Mouse (Mus musculus) neural tube, embryonic 13.5 days (tissue): ENCODE data around the gene Isca2. TPM values are rescaled to one million over a fixed set of nuclear protein-coding genes. Genes with fewer than 3 reads are reported as not detected.

ENCODE experiments used
- ATAC-seq: fragments of 200-750 bp; cut with Nextera tagmentation; 2 replicates; pipeline ENCODE4 v1.8.0; 2017; ENCODE audit warnings: low read depth, mild to moderate bottlenecking, moderate TSS enrichment, moderate library complexity
- H3K27ac ChIP-seq: fragments of 300-500 bp; sonication (generic); replicated peaks from 2 replicates; pipeline ENCODE4 v1.5.1; 2015; ENCODE audit warnings: moderate library complexity, mild to moderate bottlenecking, inconsistent platforms
- H3K27me3 ChIP-seq: fragments of 300-500 bp; sonication (generic); 2 replicates; pipeline ENCODE4 v1.6.1; 2015; ENCODE audit warnings: mild to moderate bottlenecking, inconsistent platforms
- H3K36me3 ChIP-seq: fragments of 300-500 bp; sonication (generic); 2 replicates; pipeline ENCODE4 v1.6.1; 2015; ENCODE audit warnings: mild to moderate bottlenecking, inconsistent platforms
- H3K4me1 ChIP-seq: fragments of 300-500 bp; sonication (generic); replicated peaks from 2 replicates; pipeline ENCODE4 v1.6.1; 2015; ENCODE audit warnings: inconsistent platforms
- H3K4me2 ChIP-seq: fragments of 300-500 bp; sonication (generic); 2 replicates; pipeline ENCODE4 v1.6.1; 2015; ENCODE audit warnings: inconsistent platforms, mild to moderate bottlenecking, moderate library complexity
- H3K4me3 ChIP-seq: fragments of 300-500 bp; sonication (generic); 2 replicates; pipeline ENCODE4 v1.5.1; 2015; ENCODE audit warnings: mild to moderate bottlenecking, inconsistent platforms
- H3K9ac ChIP-seq: fragments of 300-500 bp; sonication (generic); 2 replicates; pipeline ENCODE4 v1.6.1; 2015; ENCODE audit warnings: moderate library complexity, mild to moderate bottlenecking, inconsistent platforms
- H3K9me3 ChIP-seq: fragments of 300-500 bp; sonication (generic); 2 replicates; pipeline ENCODE4 v1.6.1; 2016; ENCODE audit warnings: inconsistent platforms
- WGBS: fragments of 180-500 bp; shearing (Covaris S2); methylation state at CpG from one replicate; pipeline ENCODE4 v1.1.7; 2015; 5-methylcytosine and 5-hydroxymethylcytosine counted together
- polyA plus RNA-seq: library from polyadenylated mRNA; unstranded; fragments of >200 nt; fragmentation: Nextera tagmentation; extraction: Ambion mirVana; gene quantifications from 2 replicates; pipeline ENCODE4 v1.2.1, GENCODE M21; 2015

Isca2 gene
- polyA plus RNA-seq, 1 experiment from 2014 or later: 154 TPM

DNA sequence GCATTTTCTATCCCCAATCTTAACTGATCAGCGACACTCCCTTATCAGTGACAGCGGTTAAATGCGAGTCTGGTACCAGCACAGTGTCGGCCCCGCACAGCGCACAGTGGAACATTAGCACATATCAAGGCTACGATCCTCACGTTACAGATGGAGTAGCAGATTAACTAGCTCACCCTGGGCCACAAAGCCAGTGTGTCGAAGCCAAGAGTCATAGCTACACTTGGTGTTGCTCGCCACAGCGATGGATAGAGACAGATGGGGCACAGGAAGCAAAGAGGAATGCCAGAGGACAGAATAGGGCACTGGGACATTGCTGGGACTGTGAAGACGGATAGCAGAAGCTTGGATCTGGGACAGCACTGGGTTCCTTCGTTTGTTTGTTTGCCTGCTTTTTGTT, 34.3 kb downstream of the Isca2 start:
- H3K9ac ChIP-seq: no peak overlapping the region
- H3K9me3 ChIP-seq: no peaks in the 10 kb centered on the region
- H3K27me3 ChIP-seq: no peaks in the 10 kb centered on the region
- no peak overlapping the region for H3K4me2 ChIP-seq
- 84% methylated on average over 13 of the region's 13 CpGs for WGBS
- no peaks in the 10 kb centered on the region for H3K36me3 ChIP-seq
- no peak overlapping the region for H3K27ac ChIP-seq
- ATAC-seq: no peak
- H3K4me1 ChIP-seq: no peaks in the 10 kb centered on the region; the same call in 1 of the 2 replicates
- no peak overlapping the region for H3K4me3 ChIP-seq

- Histone ChIP-seq H3K27me3 (no peaks in the 10 kb centered on the region), H3K4me1 (no peaks in the 10 kb centered on the region; the same call in 1 of the 2 replicates), H3K9ac (no peak overlapping the region), H3K9me3 (no peaks in the 10 kb centered on the region), H3K4me2 (no peak overlapping the region), H3K36me3 (no peaks in the 10 kb centered on the region), H3K27ac (no peak overlapping the region), H3K4me3 (no peak overlapping the region)
- 81% methylated on average over 6 of the region's 6 CpGs for WGBS
- ATAC-seq: no peak
Observed at GRCm38 (mm10) chr12:84809033-84809432, 36.0 kb downstream of the Isca2 start.

DNA sequence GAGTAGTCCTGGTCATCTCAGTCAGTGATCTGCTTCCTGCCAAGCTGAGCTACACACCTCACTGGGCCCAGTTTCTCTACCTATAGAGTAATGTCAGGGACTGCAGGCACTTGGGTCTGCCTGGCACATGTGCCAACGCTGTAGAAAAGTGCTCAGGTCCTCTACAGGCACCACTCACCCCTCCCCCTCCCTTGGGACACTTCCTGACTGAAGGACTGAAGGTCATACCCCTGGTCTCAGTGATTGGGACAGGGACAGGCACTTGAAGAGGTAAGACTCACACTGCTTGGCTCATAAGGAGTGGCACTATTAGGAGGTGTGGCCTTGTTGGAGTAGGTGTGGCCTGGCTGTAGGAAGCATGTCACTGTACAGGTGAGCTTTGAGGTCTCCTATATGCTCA, 37.8 kb downstream of the Isca2 start:
- no peaks in the 10 kb centered on the region for H3K27me3 ChIP-seq
- H3K4me1 ChIP-seq: no peaks in the 10 kb centered on the region; the same call in 1 of the 2 replicates
- H3K4me3 ChIP-seq: no peak overlapping the region
- no peaks in the 10 kb centered on the region for H3K9me3 ChIP-seq
- 55% methylated on average over 1 of the region's 1 CpGs for WGBS
- no peak for ATAC-seq
- no peak overlapping the region for H3K9ac ChIP-seq
- no peak overlapping the region for H3K4me2 ChIP-seq
- no peaks in the 10 kb centered on the region for H3K36me3 ChIP-seq
- H3K27ac ChIP-seq: no peak overlapping the region

DNA sequence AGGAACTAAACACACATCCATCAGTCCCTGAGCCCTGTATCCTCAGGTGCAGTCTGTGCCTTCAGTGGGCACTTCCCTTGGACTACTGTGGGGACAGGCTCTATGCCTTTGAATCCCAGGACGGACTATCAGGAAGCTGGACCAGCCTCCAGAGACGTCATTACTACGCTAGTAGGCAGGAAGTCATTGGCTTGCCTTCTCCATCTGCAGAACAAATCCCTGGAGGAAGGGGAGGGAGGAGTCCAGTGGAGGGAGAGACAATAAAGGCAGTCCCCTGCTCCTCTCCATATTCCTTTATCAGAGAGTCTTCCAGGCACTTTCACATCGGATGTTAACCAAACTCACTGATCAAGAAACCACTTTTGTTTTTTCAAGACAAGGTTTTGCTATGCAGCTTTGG, 38.5 kb downstream of the Isca2 start:
- Histone ChIP-seq H3K9ac (no peak overlapping the region), H3K27ac (no peak overlapping the region), H3K36me3 (no peaks in the 10 kb centered on the region), H3K4me2 (no peak overlapping the region), H3K4me3 (no peak overlapping the region), H3K9me3 (no peaks in the 10 kb centered on the region), H3K27me3 (no peaks in the 10 kb centered on the region), H3K4me1 (no peaks in the 10 kb centered on the region; the same call in 1 of the 2 replicates)
- no peak for ATAC-seq
- WGBS: 49% methylated on average over 4 of the region's 4 CpGs

DNA sequence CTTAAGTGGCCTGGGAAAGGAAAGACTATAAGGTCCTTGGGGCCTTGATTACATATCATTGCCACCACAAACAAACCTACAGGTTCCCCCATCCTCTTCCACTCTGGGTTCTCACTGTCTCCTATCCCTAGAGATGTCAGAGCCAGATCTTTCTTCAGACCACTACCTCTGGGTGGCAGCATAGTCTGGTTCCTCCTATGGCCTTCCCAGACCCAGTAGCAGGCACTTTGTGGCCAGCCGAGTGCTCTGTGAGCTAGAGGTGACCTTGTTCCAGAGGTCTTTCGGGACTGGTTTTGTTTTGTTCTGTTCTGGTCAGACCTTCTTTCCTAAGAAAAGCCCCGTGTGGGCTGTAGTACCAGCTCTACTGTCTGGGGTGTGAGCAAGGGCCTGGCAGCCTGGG, 39.0 kb downstream of the Isca2 start:
- Histone ChIP-seq H3K4me3 (no peak overlapping the region), H3K4me2 (no peak overlapping the region), H3K27me3 (no peaks in the 10 kb centered on the region), H3K27ac (no peak overlapping the region), H3K4me1 (no peaks in the 10 kb centered on the region; the same call in 1 of the 2 replicates), H3K9me3 (no peaks in the 10 kb centered on the region), H3K9ac (no peak overlapping the region), H3K36me3 (no peaks in the 10 kb centered on the region)
- 62% methylated on average over 3 of the region's 3 CpGs for WGBS
- no peak for ATAC-seq

DNA sequence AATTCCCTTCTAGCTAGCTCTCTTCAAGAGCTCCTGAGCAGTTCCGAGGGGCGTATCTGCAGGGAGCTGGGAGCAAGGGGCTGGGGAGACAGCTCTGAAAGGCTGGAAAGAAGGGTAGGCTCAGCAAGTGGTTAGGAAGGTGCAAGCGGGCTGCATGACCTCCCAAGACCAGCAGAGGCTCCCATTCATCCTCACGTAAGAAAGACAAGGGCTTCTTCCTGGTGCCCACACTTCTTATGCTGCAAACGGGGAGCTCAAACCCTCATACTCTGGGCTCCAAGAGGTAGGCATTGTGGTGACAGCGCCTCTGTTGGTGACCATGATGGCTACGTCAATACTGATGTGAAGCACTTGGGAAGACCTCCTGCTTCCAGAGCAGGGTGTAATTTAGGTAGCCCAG, 40.7 kb downstream of the Isca2 start:
- H3K4me3 ChIP-seq: no peak overlapping the region
- H3K27me3 ChIP-seq: no peaks in the 10 kb centered on the region
- no peaks in the 10 kb centered on the region for H3K4me1 ChIP-seq
- WGBS: 55% methylated on average over 7 of the region's 7 CpGs
- H3K36me3 ChIP-seq: no peaks in the 10 kb centered on the region
- no peak for ATAC-seq
- H3K4me2 ChIP-seq: no peak overlapping the region
- no peaks in the 10 kb centered on the region for H3K9me3 ChIP-seq
- no peak overlapping the region for H3K27ac ChIP-seq
- H3K9ac ChIP-seq: no peak overlapping the region

GRCm38 (mm10) chr12:84814663-84815325, 41.7 kb downstream of the Isca2 start:
- H3K9ac ChIP-seq: no peak overlapping the region
- H3K4me1 ChIP-seq: no peaks in the 10 kb centered on the region
- no peak overlapping the region for H3K27ac ChIP-seq
- H3K4me3 ChIP-seq: no peak overlapping the region
- no peaks in the 10 kb centered on the region for H3K9me3 ChIP-seq
- ATAC-seq: no peak
- H3K36me3 ChIP-seq: no peaks in the 10 kb centered on the region
- 79% methylated on average over 3 of the region's 3 CpGs for WGBS
- H3K4me2 ChIP-seq: no peak overlapping the region
- H3K27me3 ChIP-seq: no peaks in the 10 kb centered on the region

DNA sequence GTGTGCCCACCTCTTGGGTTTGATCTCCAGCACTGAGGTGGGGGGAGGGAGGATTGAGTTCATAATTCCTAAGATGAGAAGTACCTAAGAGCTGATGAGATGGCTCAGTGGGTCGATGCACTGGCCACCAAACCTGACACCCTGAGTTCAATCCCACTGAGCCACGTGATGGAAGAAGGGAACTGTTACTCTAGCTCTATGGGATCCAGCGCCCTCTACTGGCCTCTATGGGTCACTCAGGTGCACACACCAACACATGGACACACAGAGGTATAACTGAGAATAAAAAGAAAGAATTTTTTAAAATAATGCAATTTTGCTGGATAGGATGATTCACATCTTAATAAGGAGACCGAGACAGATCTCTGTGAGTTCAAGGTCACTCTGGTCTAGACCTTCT, 45.4 kb downstream of the Isca2 start:
- ATAC-seq: no peak
- Histone ChIP-seq H3K4me1 (no peaks in the 10 kb centered on the region), H3K9me3 (no peaks in the 10 kb centered on the region), H3K4me2 (no peak overlapping the region), H3K4me3 (no peak overlapping the region), H3K36me3 (no peaks in the 10 kb centered on the region), H3K27ac (no peak overlapping the region), H3K9ac (no peak overlapping the region), H3K27me3 (no peaks in the 10 kb centered on the region)
- WGBS: 76% methylated on average over 4 of the region's 4 CpGs

GRCm38 (mm10) chr12:84819236-84820168, 46.5 kb downstream of the Isca2 start:
- Histone ChIP-seq H3K9ac (no peak overlapping the region), H3K4me3 (no peak overlapping the region), H3K4me1 (no peaks in the 10 kb centered on the region), H3K36me3 (no peaks in the 10 kb centered on the region), H3K27me3 (no peaks in the 10 kb centered on the region), H3K9me3 (no peaks in the 10 kb centered on the region), H3K4me2 (no peak overlapping the region), H3K27ac (no peak overlapping the region)
- 85% methylated on average over 13 of the region's 13 CpGs for WGBS
- ATAC-seq: no peak

DNA sequence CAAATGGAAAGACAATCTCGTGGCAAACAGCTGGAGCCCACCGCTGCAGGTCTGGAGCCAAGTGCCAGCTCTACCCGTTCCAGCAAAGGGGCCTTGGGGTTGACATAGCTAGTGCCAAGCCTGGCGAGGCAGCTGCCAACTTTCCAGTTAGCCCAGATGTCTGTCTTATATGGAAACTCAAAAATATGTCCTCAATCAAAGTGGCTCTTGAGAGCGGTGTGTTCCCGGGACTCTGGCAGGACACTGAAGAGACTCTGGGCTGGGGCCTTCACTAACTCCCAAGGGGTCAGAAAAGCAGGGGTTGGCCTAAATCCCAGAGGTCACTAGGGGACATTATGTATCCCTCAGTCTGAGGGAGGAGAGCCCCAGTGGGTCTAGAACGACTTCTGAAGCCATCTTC, 50.5 kb downstream of the Isca2 start:
- Histone ChIP-seq H3K9ac (no peak overlapping the region), H3K36me3 (no peaks in the 10 kb centered on the region), H3K27ac (no peak overlapping the region), H3K4me3 (no peak overlapping the region), H3K4me1 (no peaks in the 10 kb centered on the region), H3K9me3 (no peaks in the 10 kb centered on the region), H3K4me2 (no peak overlapping the region), H3K27me3 (no peaks in the 10 kb centered on the region)
- ATAC-seq: no peak
- WGBS: 82% methylated on average over 7 of the region's 7 CpGs

DNA sequence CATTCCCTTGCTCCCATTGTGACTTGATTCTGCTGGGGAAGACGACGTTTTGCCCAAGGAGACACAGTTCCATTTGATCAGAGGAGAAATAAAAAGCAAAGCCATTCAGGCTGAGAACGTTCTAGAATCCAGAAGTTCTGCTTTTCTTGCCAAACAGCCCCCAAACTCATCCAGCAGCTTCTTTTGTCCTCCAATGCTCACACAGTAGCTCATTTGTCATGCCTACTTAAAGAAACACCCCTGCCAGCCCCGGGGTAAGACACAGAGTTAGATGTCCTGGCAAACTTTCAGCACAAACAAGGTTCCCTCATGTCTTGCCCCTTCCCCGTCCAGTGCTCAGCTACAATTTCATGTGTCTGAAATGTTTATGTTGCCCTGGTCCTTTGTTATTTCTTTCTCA, 51.2 kb downstream of the Isca2 start:
- Histone ChIP-seq H3K27ac (no peak overlapping the region), H3K4me1 (no peaks in the 10 kb centered on the region), H3K27me3 (no peaks in the 10 kb centered on the region), H3K4me3 (no peak overlapping the region), H3K36me3 (no peaks in the 10 kb centered on the region), H3K4me2 (no peak overlapping the region), H3K9ac (no peak overlapping the region), H3K9me3 (no peaks in the 10 kb centered on the region)
- WGBS: 54% methylated on average over 5 of the region's 5 CpGs
- ATAC-seq: no peak
